17 mouse cellular contexts compared by ENCODE assay signal in genomic region chr9:13699781-13700116, GRCm38 (mm10). TPM values are rescaled to one million over a fixed set of nuclear protein-coding genes. Genes with fewer than 3 reads are reported as not detected.
DNase-seq lines count a peak whose midpoint lies in the region; ATAC-seq and TF ChIP-seq lines count a peak whose summit lies in the region.
"Had no signal": no experiment of that assay in that cellular context is flagged by ENCODE, and none has a peak within 500 bp of the region (broad histone marks: within the 10 kb centered on the region; RNA-seq: fewer than 3 reads in every experiment).

No protein-coding gene starts in this region.

- ATAC-seq in forebrain, embryonic 11.5 days (replicated peaks; ENCODE audit: low FRiP score): 0 out of 2 replicates have a peak, but pooled peaks have one; percentile 19
- ATAC-seq in forebrain, postnatal 0 days: no peak
- ATAC-seq in hindbrain, embryonic 12.5 days (ENCODE audit: low FRiP score): peak; percentile 29; the same call in 1 of the 2 replicates
- ATAC-seq in midbrain, embryonic 12.5 days (ENCODE audit: low FRiP score, low read depth): peak; percentile 20; the same call in 1 of the 2 replicates
- peak; percentile 29; the same call in 1 of the 2 replicates for ATAC-seq in neural tube, embryonic 14.5 days (ENCODE audit: low read depth)

- intact Hi-C loops in gastrocnemius, adult 2 months (cut with DNase I): no loop called here

- no peaks in the 10 kb centered on the region for H3K36me3 ChIP-seq in forebrain, embryonic 11.5 days (ENCODE audit: control insufficient read depth, insufficient read depth, low read length)
- no peaks in the 10 kb centered on the region; the same call in 1 of the 2 replicates for H3K36me3 ChIP-seq in forebrain, postnatal 0 days (ENCODE audit: insufficient read depth)
- H3K36me3 ChIP-seq in hindbrain, embryonic 12.5 days: peaks cover 10% of the 10 kb centered on the region; the same call in 1 of the 2 replicates
- peaks cover 14% of the 10 kb centered on the region; the same call in 1 of the 2 replicates for H3K36me3 ChIP-seq in midbrain, embryonic 12.5 days
- H3K36me3 ChIP-seq in neural tube, embryonic 14.5 days (ENCODE audit: control insufficient read depth, insufficient read depth, low read length): no peaks in the 10 kb centered on the region

- peaks cover 5% of the 10 kb centered on the region; the same call in 1 of the 2 replicates for H3K4me1 ChIP-seq in forebrain, embryonic 11.5 days (replicated peaks; ENCODE audit: control insufficient read depth, insufficient read depth, low read length)
- 0 out of 2 replicates have a peak, but pooled peaks cover 4% of the 10 kb centered on the region for H3K4me1 ChIP-seq in forebrain, postnatal 0 days (ENCODE audit: insufficient read depth)
- H3K4me1 ChIP-seq in hindbrain, embryonic 12.5 days: peaks cover 18% of the 10 kb centered on the region
- peaks cover 28% of the 10 kb centered on the region for H3K4me1 ChIP-seq in midbrain, embryonic 12.5 days
- no peaks in the 10 kb centered on the region for H3K4me1 ChIP-seq in neural tube, embryonic 14.5 days (ENCODE audit: control insufficient read depth, insufficient read depth, low read length)
- H3K4me1 ChIP-seq: embryonic facial prominence, embryonic 12.5 days had no signal

- H3K9me3 ChIP-seq in forebrain, embryonic 11.5 days (ENCODE audit: control insufficient read depth, low read length): no peaks in the 10 kb centered on the region
- no peaks in the 10 kb centered on the region for H3K9me3 ChIP-seq in forebrain, postnatal 0 days (ENCODE audit: low read length)
- no peaks in the 10 kb centered on the region for H3K9me3 ChIP-seq in hindbrain, embryonic 12.5 days (replicated peaks)
- no peaks in the 10 kb centered on the region for H3K9me3 ChIP-seq in midbrain, embryonic 12.5 days
- H3K9me3 ChIP-seq in neural tube, embryonic 14.5 days (ENCODE audit: control insufficient read depth, low read length): no peaks in the 10 kb centered on the region
- H3K9me3 ChIP-seq: embryonic facial prominence, embryonic 12.5 days had no signal

- DNase-seq in forebrain, embryonic 11.5 days (ENCODE audit: low spot score): no peak
- DNase-seq in forebrain, postnatal 0 days: no peak
- DNase-seq in kidney, adult 11 months: no peak
- no peak for DNase-seq in testis, postnatal 10 days (ENCODE audit: low spot score)
- no peak for DNase-seq in gastrocnemius, adult 2 months
- DNase-seq: adrenal gland, postnatal 14 days; cerebellum, adult 18-20 months; cerebellum, postnatal 36 days; heart, adult 18-20 months; kidney, adult 8-10 months; kidney, postnatal 25 days; lung, adult 18-20 months had no signal

- 45% methylated on average over 5 of the region's 5 CpGs for WGBS in forebrain, embryonic 11.5 days
- WGBS in forebrain, postnatal 0 days: 33% methylated on average over 5 of the region's 5 CpGs
- 40% methylated on average over 5 of the region's 5 CpGs for WGBS in hindbrain, embryonic 12.5 days
- WGBS in midbrain, embryonic 12.5 days: 46% methylated on average over 5 of the region's 5 CpGs
- WGBS in neural tube, embryonic 14.5 days: 18% methylated on average over 5 of the region's 5 CpGs

- no peak overlapping the region for H3K4me2 ChIP-seq in forebrain, embryonic 11.5 days (ENCODE audit: low read depth, low read length, severe bottlenecking)
- H3K4me2 ChIP-seq in forebrain, postnatal 0 days (ENCODE audit: low read depth): no peak overlapping the region
- no peak overlapping the region for H3K4me2 ChIP-seq in hindbrain, embryonic 12.5 days (replicated peaks)
- peak overlapping the region; percentile 34; the same call in 1 of the 2 replicates for H3K4me2 ChIP-seq in midbrain, embryonic 12.5 days (replicated peaks)
- H3K4me2 ChIP-seq in neural tube, embryonic 14.5 days (ENCODE audit: low read depth, low read length): no peak overlapping the region
- H3K4me2 ChIP-seq: embryonic facial prominence, embryonic 12.5 days had no signal

- H3K4me3 ChIP-seq in forebrain, embryonic 11.5 days (ENCODE audit: low read depth, low read length): no peak overlapping the region
- no peak overlapping the region for H3K4me3 ChIP-seq in forebrain, postnatal 0 days (ENCODE audit: low read depth, low read length)
- no peak overlapping the region for H3K4me3 ChIP-seq in hindbrain, embryonic 12.5 days
- no peak overlapping the region for H3K4me3 ChIP-seq in midbrain, embryonic 12.5 days
- no peak overlapping the region for H3K4me3 ChIP-seq in neural tube, embryonic 14.5 days (ENCODE audit: low read depth, low read length)
- H3K4me3 ChIP-seq in gastrocnemius, adult 2 months: no peak overlapping the region
- H3K4me3 ChIP-seq: embryonic facial prominence, embryonic 12.5 days had no signal

- no peak overlapping the region for H3K9ac ChIP-seq in forebrain, embryonic 11.5 days (ENCODE audit: low read length)
- no peak overlapping the region for H3K9ac ChIP-seq in forebrain, postnatal 0 days
- no peak overlapping the region for H3K9ac ChIP-seq in hindbrain, embryonic 12.5 days
- H3K9ac ChIP-seq in midbrain, embryonic 12.5 days (replicated peaks): no peak overlapping the region
- no peak overlapping the region for H3K9ac ChIP-seq in neural tube, embryonic 14.5 days (replicated peaks; ENCODE audit: low read depth, low read length)
- H3K9ac ChIP-seq: embryonic facial prominence, embryonic 12.5 days had no signal

- H3K27ac ChIP-seq in forebrain, embryonic 11.5 days (ENCODE audit: low read depth, low read length): 0 out of 2 replicates have a peak overlapping the region, but pooled peaks have one; percentile 4
- no peak overlapping the region for H3K27ac ChIP-seq in forebrain, postnatal 0 days (ENCODE audit: low read depth, low read length)
- H3K27ac ChIP-seq in hindbrain, embryonic 12.5 days: 0 out of 2 replicates have a peak overlapping the region, but pooled peaks have one; percentile 58
- H3K27ac ChIP-seq in midbrain, embryonic 12.5 days (replicated peaks): peak overlapping the region; percentile 79
- peak overlapping the region; percentile 0; the same call in 1 of the 2 replicates for H3K27ac ChIP-seq in neural tube, embryonic 14.5 days (ENCODE audit: low read depth, low read length)
- H3K27ac ChIP-seq in gastrocnemius, adult 2 months: no peak overlapping the region
- H3K27ac ChIP-seq: embryonic facial prominence, embryonic 12.5 days; stomach, postnatal 0 days had no signal

- TF ChIP-seq CTCF in forebrain, postnatal 0 days (IDR thresholded peaks at IDR 0.05; ENCODE audit: low read depth): no peak
- no peak for TF ChIP-seq CTCF in gastrocnemius, adult 2 months (IDR thresholded peaks at IDR 0.05)

- H3K27me3 ChIP-seq in forebrain, embryonic 11.5 days (ENCODE audit: control insufficient read depth, insufficient read depth, low read length): no peaks in the 10 kb centered on the region
- H3K27me3 ChIP-seq in forebrain, postnatal 0 days (ENCODE audit: insufficient read depth, low read length): no peaks in the 10 kb centered on the region
- H3K27me3 ChIP-seq in hindbrain, embryonic 12.5 days: no peaks in the 10 kb centered on the region
- H3K27me3 ChIP-seq in midbrain, embryonic 12.5 days: no peaks in the 10 kb centered on the region
- no peaks in the 10 kb centered on the region for H3K27me3 ChIP-seq in neural tube, embryonic 14.5 days (ENCODE audit: control insufficient read depth, insufficient read depth, low read length)
- H3K27me3 ChIP-seq: embryonic facial prominence, embryonic 12.5 days had no signal

RNA-seq across cellular contexts. Expression of gene Mtmr2, which starts 48.5 kb away (rescaled TPM):
- polyA plus RNA-seq in forebrain, embryonic 11.5 days (2014; fragmentation: Nextera tagmentation; extraction: Ambion mirVana): 70.6 and 76.9 TPM in 2 replicates
- total RNA-seq in forebrain, postnatal 0 days (2014; rRNA removed): 44.2 and 50.3 TPM in 2 replicates
- 44.2 and 53.5 TPM in 2 replicates for polyA plus RNA-seq in forebrain, postnatal 0 days (2015; fragmentation: Nextera tagmentation; extraction: Ambion mirVana)
- polyA plus RNA-seq in hindbrain, embryonic 12.5 days (2016; fragmentation: Nextera tagmentation; extraction: Ambion mirVana): 72.7 and 77.4 TPM in 2 replicates
- 75.5 and 80.1 TPM in 2 replicates for polyA plus RNA-seq in midbrain, embryonic 12.5 days (2016; fragmentation: Nextera tagmentation; extraction: Ambion mirVana)
- 52.2 and 60.5 TPM in 2 replicates for polyA plus RNA-seq in neural tube, embryonic 14.5 days (2014; fragmentation: Nextera tagmentation; extraction: Ambion mirVana)
- 10 to 100 TPM; 17.7 to 20.6 TPM for total RNA-seq in gastrocnemius, adult 2 months (2021)

Comparison
In these comparisons a context has a peak if more than half of its experiments do, and no peak if none do; other contexts are left out.
1. H3K27ac ChIP-seq: peak in forebrain, embryonic 11.5 days (single experiment), hindbrain, embryonic 12.5 days (single experiment), midbrain, embryonic 12.5 days (single experiment) and neural tube, embryonic 14.5 days (single experiment); none in forebrain, postnatal 0 days (single experiment) and gastrocnemius, adult 2 months (single experiment).